Mouse (Mus musculus): ENCODE measurements around the gene Plekhg3. TPM values are rescaled to one million over a fixed set of nuclear protein-coding genes. Genes with fewer than 3 reads are reported as not detected.

Gene Plekhg3
- polyA plus RNA-seq, 1 experiment from 2014 or later, result 3.3 TPM

- no peaks in the 10 kb centered on the region for H3K4me1 ChIP-seq (replicated peaks)
- ATAC-seq (ENCODE audit: insufficient read depth), result no peak
- no peaks in the 10 kb centered on the region for H3K27me3 ChIP-seq
- no peak overlapping the region for H3K4me2 ChIP-seq
- no peaks in the 10 kb centered on the region for H3K9me3 ChIP-seq (replicated peaks)
- no peak overlapping the region for H3K27ac ChIP-seq (replicated peaks)
- H3K4me3 ChIP-seq (replicated peaks), result no peak overlapping the region
- H3K36me3 ChIP-seq (replicated peaks), result peaks cover 100% of the 10 kb centered on the region
- 94% methylated on average over 6 of the region's 6 CpGs for WGBS (ENCODE audit: insufficient replicate concordance)
- H3K9ac ChIP-seq, result no peak overlapping the region
Measured at GRCm38 (mm10) chr12:76623374-76623773, 92.7 kb downstream of the Plekhg3 start.

Small RNA genes lying within 50 kb of the gene (microRNA-seq; reads per million reads assigned to microRNA genes)
- not detected for gene Mir5135

Other genes starting within 250 kb of the Plekhg3 start
- gene Akap5, start 206.0 kb upstream of the Plekhg3 start, polyA plus RNA-seq (2015; fragmentation: Nextera tagmentation; extraction: Ambion mirVana), result 0.17 and 0.25 TPM in 2 replicates
- 5.1 and 6.1 TPM in 2 replicates for gene Zbtb25, start 161.3 kb upstream of the Plekhg3 start, polyA plus RNA-seq (2015; fragmentation: Nextera tagmentation; extraction: Ambion mirVana)
- 3.3 and 3.4 TPM in 2 replicates for gene Zbtb1, start 160.6 kb upstream of the Plekhg3 start, polyA plus RNA-seq (2015; fragmentation: Nextera tagmentation; extraction: Ambion mirVana)
- 1.4 and 1.6 TPM in 2 replicates for gene Hspa2, start 126.7 kb upstream of the Plekhg3 start, polyA plus RNA-seq (2015; fragmentation: Nextera tagmentation; extraction: Ambion mirVana)
- gene Ppp1r36, start 113.4 kb upstream of the Plekhg3 start, polyA plus RNA-seq (2015; fragmentation: Nextera tagmentation; extraction: Ambion mirVana), result 0.05 and 0.10 TPM in 2 replicates
- gene Sptb, start 179.7 kb downstream of the Plekhg3 start, polyA plus RNA-seq (2015; fragmentation: Nextera tagmentation; extraction: Ambion mirVana), result 58.9 and 69.2 TPM in 2 replicates
- gene Churc1, start 234.6 kb downstream of the Plekhg3 start, polyA plus RNA-seq (2015; fragmentation: Nextera tagmentation; extraction: Ambion mirVana), result 76.7 and 80.3 TPM in 2 replicates
- gene Fntb, start 234.7 kb downstream of the Plekhg3 start, polyA plus RNA-seq (2015; fragmentation: Nextera tagmentation; extraction: Ambion mirVana), result 25.2 and 25.3 TPM in 2 replicates

Data from liver, embryonic 15.5 days (tissue).